Mouse (Mus musculus) liver, adult 2 months (tissue): ENCODE results near the gene Zbtb12.

Experiments used
- CTCF ChIP-seq: fragments of 200-500 bp; IDR thresholded peaks from 2 replicates; pipeline ENCODE4 v1.5.1; 2011; ENCODE audit warnings: low read depth, low read length, control low read depth
- POLR2A ChIP-seq: fragments of 200-500 bp; IDR thresholded peaks from 2 replicates; pipeline ENCODE4 v1.6.1; 2011; ENCODE audit warnings: low read length, control low read depth; ENCODE audit not compliant: insufficient read depth; ENCODE audit errors: extremely low read depth

DNA sequence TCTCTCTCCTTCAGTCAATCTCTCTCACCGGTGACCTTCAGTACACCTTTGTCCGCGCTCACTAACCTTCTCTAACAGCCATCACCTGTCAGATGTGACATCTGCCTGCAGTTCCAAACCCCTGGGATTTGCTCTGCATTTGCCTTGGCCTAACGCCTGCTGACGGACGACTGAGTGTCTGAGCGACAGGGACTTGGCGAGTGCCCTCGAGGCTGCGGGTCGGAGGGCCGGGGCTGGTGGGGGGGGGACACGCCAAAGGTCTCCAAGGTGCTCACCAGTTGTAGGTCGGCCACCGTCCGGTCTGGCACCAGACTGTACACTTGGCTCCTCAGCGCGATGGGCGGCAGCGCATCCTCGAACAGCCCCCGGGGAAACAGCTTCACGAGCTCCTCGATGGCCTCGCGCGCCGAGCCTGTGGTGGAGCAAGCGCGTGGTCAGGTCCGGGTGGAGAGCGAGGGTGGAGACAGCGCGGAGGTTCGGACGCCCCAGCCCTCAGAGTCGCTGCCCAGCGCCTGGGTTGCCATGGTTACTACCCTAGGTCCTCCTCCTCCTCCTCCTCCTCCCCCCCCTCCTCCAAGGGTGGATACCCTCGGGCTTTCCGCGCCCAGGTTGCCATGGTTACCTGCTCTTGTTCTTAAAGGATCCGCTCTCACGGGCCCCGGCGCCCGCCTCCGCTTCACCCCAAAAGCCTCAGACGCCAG is 43.0 kb upstream of the Zbtb12 start:
- TF ChIP-seq POLR2A (no peak), CTCF (no peak)
